Mouse (Mus musculus): Measurements from ENCODE around the gene Fam71e1. TPM values are rescaled to one million over a fixed set of nuclear protein-coding genes. Genes with fewer than 3 reads are reported as not detected.

The Fam71e1 gene
- polyA plus RNA-seq (2014; fragmentation: Nextera tagmentation; extraction: Ambion mirVana) = 11.6 and 17.9 TPM in 2 replicates

DNA sequence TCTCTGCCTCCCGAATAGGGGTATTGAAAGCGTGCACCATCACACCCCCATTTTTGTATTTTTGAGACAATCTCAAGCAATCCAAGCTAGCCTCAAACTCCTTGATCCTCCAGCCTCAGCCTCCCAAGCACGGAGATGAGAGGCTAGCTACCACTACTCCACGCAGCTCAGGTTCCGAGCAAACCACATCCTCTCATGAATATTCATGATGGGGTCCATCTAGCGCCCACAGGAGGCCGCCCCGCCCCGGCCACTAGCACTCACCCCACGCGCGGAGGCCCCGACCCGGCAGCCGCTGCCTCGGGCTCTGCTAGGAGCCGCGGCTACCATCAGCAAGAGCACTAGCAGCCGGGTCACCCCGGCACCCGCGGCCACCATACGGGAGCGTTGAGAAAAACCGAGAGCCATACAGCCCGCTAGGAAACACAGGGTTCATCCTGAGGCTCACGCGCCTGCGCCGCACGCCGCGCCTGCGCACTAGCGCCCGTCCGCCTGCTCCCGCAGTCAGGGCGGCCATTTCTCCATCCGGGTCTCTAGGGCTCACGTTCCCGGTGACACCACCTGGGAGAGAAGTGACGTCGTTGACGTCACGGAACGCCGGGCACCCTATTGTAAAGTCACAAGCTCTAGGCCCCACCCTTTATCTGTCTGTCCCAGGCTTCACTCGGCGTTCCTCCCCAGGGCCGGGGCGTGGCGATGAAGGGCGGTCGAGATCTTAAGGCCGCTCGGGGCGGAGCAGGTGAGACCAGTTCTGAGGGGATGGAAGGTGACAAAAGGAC lies at the start of gene Fam71e1, which contains the start of gene Emc10:
Gene Fam71e1 (plus strand): TSS at position 590 of the 779 bp plus-strand sequence.
Gene Emc10 (minus strand): TSS at position 538 of the 779 bp plus-strand sequence.
- no peaks in the 10 kb centered on the region for H3K27me3 ChIP-seq (ENCODE audit: control insufficient read depth, insufficient read depth, low read length)
- H3K9ac ChIP-seq (replicated peaks; ENCODE audit: low read depth, low read length) = peak within 1 kb of the TSS; percentile 62
- WGBS = under 1% methylated on average over 58 of the region's 58 CpGs
- H3K4me3 ChIP-seq (ENCODE audit: low read depth, low read length) = peak within 1 kb of the TSS; percentile 56
- peaks cover 19% of the 10 kb centered on the region for H3K36me3 ChIP-seq (ENCODE audit: control insufficient read depth, insufficient read depth, low read length)
- peak within 1 kb of the TSS; percentile 87 for H3K27ac ChIP-seq (ENCODE audit: low read length)
- H3K4me2 ChIP-seq (replicated peaks; ENCODE audit: low read depth, low read length) = peak within 1 kb of the TSS; percentile 61
- peak; percentile 96 for ATAC-seq (ENCODE audit: insufficient number of reproducible peaks, insufficient read depth, low FRiP score, low read depth)
- H3K4me1 ChIP-seq (ENCODE audit: control insufficient read depth, insufficient read depth, low read length) = peaks cover 16% of the 10 kb centered on the region; the same call in 1 of the 2 replicates
- no peaks in the 10 kb centered on the region for H3K9me3 ChIP-seq (ENCODE audit: control insufficient read depth, low read depth, low read length)

GRCm38 (mm10) chr7:44453256-44453655 lies 43.1 kb upstream of the Fam71e1 start:
- Histone ChIP-seq H3K36me3 (ENCODE audit: control insufficient read depth, insufficient read depth, low read length) (no peaks in the 10 kb centered on the region), H3K4me1 (ENCODE audit: control insufficient read depth, insufficient read depth, low read length) (no peaks in the 10 kb centered on the region), H3K27ac (ENCODE audit: low read length) (no peak overlapping the region), H3K27me3 (ENCODE audit: control insufficient read depth, insufficient read depth, low read length) (no peaks in the 10 kb centered on the region), H3K9ac (replicated peaks; ENCODE audit: low read depth, low read length) (no peak overlapping the region), H3K4me2 (replicated peaks; ENCODE audit: low read depth, low read length) (no peak overlapping the region), H3K9me3 (ENCODE audit: control insufficient read depth, low read depth, low read length) (no peaks in the 10 kb centered on the region), H3K4me3 (ENCODE audit: low read depth, low read length) (no peak overlapping the region)
- WGBS = 10% methylated on average over 3 of the region's 3 CpGs
- ATAC-seq (ENCODE audit: insufficient number of reproducible peaks, insufficient read depth, low FRiP score, low read depth) = peak; percentile 42; the same call in 1 of the 2 replicates

GRCm38 (mm10) chr7:44456302-44456701 lies 40.1 kb upstream of the Fam71e1 start:
- H3K4me2 ChIP-seq (replicated peaks; ENCODE audit: low read depth, low read length) = no peak overlapping the region
- peaks cover 8% of the 10 kb centered on the region for H3K27me3 ChIP-seq (ENCODE audit: control insufficient read depth, insufficient read depth, low read length)
- H3K36me3 ChIP-seq (ENCODE audit: control insufficient read depth, insufficient read depth, low read length) = no peaks in the 10 kb centered on the region
- H3K27ac ChIP-seq (ENCODE audit: low read length) = no peak overlapping the region
- H3K4me3 ChIP-seq (ENCODE audit: low read depth, low read length) = no peak overlapping the region
- no peaks in the 10 kb centered on the region for H3K9me3 ChIP-seq (ENCODE audit: control insufficient read depth, low read depth, low read length)
- ATAC-seq (ENCODE audit: insufficient number of reproducible peaks, insufficient read depth, low FRiP score, low read depth) = no peak
- WGBS = 78% methylated on average over 1 of the region's 1 CpGs
- H3K4me1 ChIP-seq (ENCODE audit: control insufficient read depth, insufficient read depth, low read length) = no peaks in the 10 kb centered on the region
- H3K9ac ChIP-seq (replicated peaks; ENCODE audit: low read depth, low read length) = no peak overlapping the region

DNA sequence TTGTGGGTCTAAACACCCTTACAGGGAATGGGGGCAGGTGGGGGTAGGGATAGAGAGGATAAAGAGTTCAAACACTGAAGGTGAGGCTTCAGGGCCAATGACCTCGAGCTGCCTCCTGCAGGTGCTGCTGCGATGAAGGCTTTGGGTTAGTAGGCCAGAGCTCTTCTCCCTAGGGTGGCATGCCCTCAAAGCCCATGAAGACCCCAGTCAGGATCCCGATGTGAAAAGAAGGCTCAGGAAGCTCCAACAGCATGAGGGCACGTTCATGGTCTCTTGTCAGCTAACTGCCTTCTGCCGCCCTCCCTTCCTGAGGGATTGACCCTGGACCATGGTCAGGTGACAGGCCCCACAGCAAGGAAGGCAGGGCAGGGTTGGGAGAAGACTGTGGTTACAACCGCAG lies 36.3 kb upstream of the Fam71e1 start:
- ATAC-seq (ENCODE audit: insufficient number of reproducible peaks, insufficient read depth, low FRiP score, low read depth) = no peak
- Histone ChIP-seq H3K9me3 (ENCODE audit: control insufficient read depth, low read depth, low read length) (no peaks in the 10 kb centered on the region), H3K4me3 (ENCODE audit: low read depth, low read length) (no peak overlapping the region), H3K4me1 (ENCODE audit: control insufficient read depth, insufficient read depth, low read length) (no peaks in the 10 kb centered on the region), H3K27ac (ENCODE audit: low read length) (no peak overlapping the region), H3K36me3 (ENCODE audit: control insufficient read depth, insufficient read depth, low read length) (no peaks in the 10 kb centered on the region), H3K4me2 (replicated peaks; ENCODE audit: low read depth, low read length) (no peak overlapping the region), H3K27me3 (ENCODE audit: control insufficient read depth, insufficient read depth, low read length) (peaks cover 32% of the 10 kb centered on the region), H3K9ac (replicated peaks; ENCODE audit: low read depth, low read length) (no peak overlapping the region)
- WGBS = 70% methylated on average over 6 of the region's 6 CpGs

- Histone ChIP-seq H3K27ac (ENCODE audit: low read length) (no peak overlapping the region), H3K27me3 (ENCODE audit: control insufficient read depth, insufficient read depth, low read length) (peaks cover 32% of the 10 kb centered on the region), H3K4me1 (ENCODE audit: control insufficient read depth, insufficient read depth, low read length) (no peaks in the 10 kb centered on the region), H3K9me3 (ENCODE audit: control insufficient read depth, low read depth, low read length) (no peaks in the 10 kb centered on the region), H3K4me3 (ENCODE audit: low read depth, low read length) (no peak overlapping the region), H3K9ac (replicated peaks; ENCODE audit: low read depth, low read length) (no peak overlapping the region), H3K36me3 (ENCODE audit: control insufficient read depth, insufficient read depth, low read length) (no peaks in the 10 kb centered on the region), H3K4me2 (replicated peaks; ENCODE audit: low read depth, low read length) (no peak overlapping the region)
- ATAC-seq (ENCODE audit: insufficient number of reproducible peaks, insufficient read depth, low FRiP score, low read depth) = no peak
- WGBS = 72% methylated on average over 31 of the region's 31 CpGs
Observed at GRCm38 (mm10) chr7:44460767-44461502, 35.4 kb upstream of the Fam71e1 start.

DNA sequence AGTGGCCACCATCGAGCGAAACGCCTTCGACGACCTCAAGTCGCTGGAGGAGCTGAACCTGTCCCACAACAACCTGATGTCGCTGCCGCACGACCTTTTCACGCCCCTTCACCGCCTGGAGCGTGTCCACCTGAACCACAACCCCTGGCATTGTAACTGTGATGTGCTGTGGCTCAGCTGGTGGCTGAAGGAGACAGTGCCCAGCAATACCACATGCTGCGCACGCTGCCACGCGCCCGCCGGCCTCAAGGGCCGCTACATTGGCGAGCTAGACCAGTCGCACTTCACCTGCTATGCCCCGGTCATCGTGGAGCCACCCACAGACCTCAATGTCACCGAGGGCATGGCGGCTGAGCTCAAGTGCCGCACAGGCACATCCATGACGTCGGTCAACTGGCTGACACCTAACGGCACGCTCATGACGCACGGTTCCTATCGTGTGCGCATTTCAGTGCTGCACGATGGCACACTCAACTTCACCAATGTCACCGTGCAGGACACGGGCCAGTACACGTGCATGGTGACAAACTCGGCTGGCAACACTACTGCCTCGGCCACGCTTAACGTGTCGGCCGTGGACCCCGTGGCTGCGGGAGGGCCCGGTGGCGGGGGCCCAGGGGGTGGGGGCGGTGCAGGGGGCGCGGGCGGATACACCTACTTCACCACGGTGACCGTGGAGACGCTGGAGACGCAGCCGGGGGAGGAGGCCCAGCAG lies 34.7 kb upstream of the Fam71e1 start:
- ATAC-seq (ENCODE audit: insufficient number of reproducible peaks, insufficient read depth, low FRiP score, low read depth) = no peak
- 51% methylated on average over 57 of the region's 57 CpGs for WGBS
- H3K9ac ChIP-seq (replicated peaks; ENCODE audit: low read depth, low read length) = no peak overlapping the region
- peaks cover 32% of the 10 kb centered on the region for H3K27me3 ChIP-seq (ENCODE audit: control insufficient read depth, insufficient read depth, low read length)
- H3K4me3 ChIP-seq (ENCODE audit: low read depth, low read length) = no peak overlapping the region; the same call in 1 of the 2 replicates
- H3K27ac ChIP-seq (ENCODE audit: low read length) = no peak overlapping the region
- H3K9me3 ChIP-seq (ENCODE audit: control insufficient read depth, low read depth, low read length) = no peaks in the 10 kb centered on the region
- H3K4me1 ChIP-seq (ENCODE audit: control insufficient read depth, insufficient read depth, low read length) = no peaks in the 10 kb centered on the region
- no peak overlapping the region; the same call in 1 of the 2 replicates for H3K4me2 ChIP-seq (replicated peaks; ENCODE audit: low read depth, low read length)
- no peaks in the 10 kb centered on the region for H3K36me3 ChIP-seq (ENCODE audit: control insufficient read depth, insufficient read depth, low read length)

GRCm38 (mm10) chr7:44462218-44463055 lies 33.9 kb upstream of the Fam71e1 start:
- no peaks in the 10 kb centered on the region for H3K36me3 ChIP-seq (ENCODE audit: control insufficient read depth, insufficient read depth, low read length)
- WGBS = 14% methylated on average over 77 of the region's 77 CpGs
- no peaks in the 10 kb centered on the region for H3K9me3 ChIP-seq (ENCODE audit: control insufficient read depth, low read depth, low read length)
- peaks cover 2% of the 10 kb centered on the region; the same call in 1 of the 2 replicates for H3K4me1 ChIP-seq (ENCODE audit: control insufficient read depth, insufficient read depth, low read length)
- H3K27ac ChIP-seq (ENCODE audit: low read length) = no peak overlapping the region
- H3K4me2 ChIP-seq (replicated peaks; ENCODE audit: low read depth, low read length) = peak overlapping the region; percentile 39
- no peak overlapping the region for H3K9ac ChIP-seq (replicated peaks; ENCODE audit: low read depth, low read length)
- H3K4me3 ChIP-seq (ENCODE audit: low read depth, low read length) = peak overlapping the region; percentile 24
- H3K27me3 ChIP-seq (ENCODE audit: control insufficient read depth, insufficient read depth, low read length) = peaks cover 32% of the 10 kb centered on the region
- ATAC-seq (ENCODE audit: insufficient number of reproducible peaks, insufficient read depth, low FRiP score, low read depth) = no peak

Measured in stomach, embryonic 14.5 days (tissue).